Mouse (Mus musculus): ENCODE measurements around the gene Slc16a5. TPM values are rescaled to one million over a fixed set of nuclear protein-coding genes. Genes with fewer than 3 reads are reported as not detected.

Gene Slc16a5
- 1 to 10 TPM; 3.5 to 6.5 TPM for polyA plus RNA-seq (2017; shearing (Covaris generic))

GRCm38 (mm10) chr11:115462243-115462891 is at the start of gene Slc16a5:
TSS of gene Slc16a5 (plus strand) at chr11:115462474.
- ATAC-seq = peak; percentile 18

GRCm38 (mm10) chr11:115419531-115420237 is 42.6 kb upstream of the Slc16a5 start, which contains the start of the genes Atp5h and Kctd2:
TSS of gene Atp5h (minus strand) at chr11:115419962.
TSS of gene Kctd2 (plus strand) at chr11:115420128.
- peak; percentile 98 for ATAC-seq

- ATAC-seq = peak; percentile 18
These were observed 41.7 kb upstream of the Slc16a5 start for GRCm38 (mm10) chr11:115420336-115421190.

GRCm38 (mm10) chr11:115421328-115421727 is 40.9 kb upstream of the Slc16a5 start:
- ATAC-seq = no peak

GRCm38 (mm10) chr11:115421972-115422371 is 40.3 kb upstream of the Slc16a5 start:
- ATAC-seq = no peak

- no peak for ATAC-seq
These were observed 39.2 kb upstream of the Slc16a5 start for GRCm38 (mm10) chr11:115423091-115423490.

GRCm38 (mm10) chr11:115424666-115425065 is 37.6 kb upstream of the Slc16a5 start:
- ATAC-seq = no peak

- no peak for ATAC-seq
These were observed 36.6 kb upstream of the Slc16a5 start for GRCm38 (mm10) chr11:115425671-115426070.

GRCm38 (mm10) chr11:115427482-115428331 is 34.6 kb upstream of the Slc16a5 start:
- ATAC-seq = peak; percentile 87

- ATAC-seq = no peak
These were observed 33.0 kb upstream of the Slc16a5 start for GRCm38 (mm10) chr11:115429307-115429706.

- ATAC-seq = no peak
These were observed 31.7 kb upstream of the Slc16a5 start for GRCm38 (mm10) chr11:115430561-115430960.

- no peak for ATAC-seq
These were observed 29.5 kb upstream of the Slc16a5 start for GRCm38 (mm10) chr11:115432814-115433213.

- ATAC-seq = no peak
These were observed 28.9 kb upstream of the Slc16a5 start for GRCm38 (mm10) chr11:115433342-115433741.

- no peak for ATAC-seq
These were observed 26.5 kb upstream of the Slc16a5 start for GRCm38 (mm10) chr11:115435596-115436337.

GRCm38 (mm10) chr11:115437571-115438122 is 24.6 kb upstream of the Slc16a5 start:
- no peak for ATAC-seq

- no peak for ATAC-seq
These were observed 22.9 kb upstream of the Slc16a5 start for GRCm38 (mm10) chr11:115439326-115439725.

- no peak for ATAC-seq
These were observed 22.2 kb upstream of the Slc16a5 start, which contains the start of gene Trim80 for GRCm38 (mm10) chr11:115439906-115440595. TSS of gene Trim80 (plus strand) at chr11:115440545.

- no peak for ATAC-seq
These were observed 20.9 kb upstream of the Slc16a5 start for GRCm38 (mm10) chr11:115441417-115441816.

GRCm38 (mm10) chr11:115446906-115447305 is 15.4 kb upstream of the Slc16a5 start:
- no peak for ATAC-seq

GRCm38 (mm10) chr11:115447321-115447885 is 14.9 kb upstream of the Slc16a5 start:
- no peak for ATAC-seq
